28 mouse cellular contexts compared by ENCODE assay signal in genomic region chr6:52265306-52265912, GRCm38 (mm10). TPM values are rescaled to one million over a fixed set of nuclear protein-coding genes. Genes with fewer than 3 reads are reported as not detected.
DNase-seq lines count a peak whose midpoint lies in the region; ATAC-seq lines count a peak whose summit lies in the region.
"Had no signal": no experiment of that assay in that cellular context is flagged by ENCODE, and none has a peak within 500 bp of the region (broad histone marks: within the 10 kb centered on the region; RNA-seq: fewer than 3 reads in every experiment).

No protein-coding gene starts in this region.

- no peak overlapping the region for H3K4me3 ChIP-seq in forebrain, embryonic 10.5 days
- H3K4me3 ChIP-seq in forebrain, embryonic 12.5 days (replicated peaks): no peak overlapping the region
- H3K4me3 ChIP-seq in midbrain, embryonic 10.5 days: no peak overlapping the region
- no peak overlapping the region for H3K4me3 ChIP-seq in midbrain, embryonic 15.5 days
- peak overlapping the region; percentile 22 for H3K4me3 ChIP-seq in limb, embryonic 15.5 days
- H3K4me3 ChIP-seq: forebrain, embryonic 15.5 days; gastrocnemius, adult 2 months; liver, embryonic 12.5 days; megakaryocyte, embryonic 14.5 days had no signal

- intact Hi-C loops in left cerebral cortex, postnatal 4 days (cut with DNase I): no loop called here

- H3K9ac ChIP-seq in forebrain, embryonic 12.5 days: no peak overlapping the region
- no peak overlapping the region for H3K9ac ChIP-seq in midbrain, embryonic 15.5 days
- H3K9ac ChIP-seq in limb, embryonic 15.5 days: 0 out of 2 replicates have a peak overlapping the region, but pooled peaks have one; percentile 4
- H3K9ac ChIP-seq: forebrain, embryonic 15.5 days; liver, embryonic 12.5 days had no signal

- H3K27ac ChIP-seq in forebrain, embryonic 10.5 days: no peak overlapping the region
- H3K27ac ChIP-seq in forebrain, embryonic 12.5 days: no peak overlapping the region
- no peak overlapping the region for H3K27ac ChIP-seq in midbrain, embryonic 10.5 days (replicated peaks)
- H3K27ac ChIP-seq in midbrain, embryonic 15.5 days: no peak overlapping the region
- H3K27ac ChIP-seq in limb, embryonic 15.5 days: 0 out of 2 replicates have a peak overlapping the region, but pooled peaks have one; percentile 33
- H3K27ac ChIP-seq: forebrain, embryonic 15.5 days; gastrocnemius, adult 2 months; liver, embryonic 12.5 days had no signal

- H3K4me2 ChIP-seq in forebrain, embryonic 12.5 days: no peak overlapping the region
- H3K4me2 ChIP-seq in midbrain, embryonic 15.5 days: no peak overlapping the region
- H3K4me2 ChIP-seq in limb, embryonic 15.5 days: peak overlapping the region; percentile 42
- H3K4me2 ChIP-seq: forebrain, embryonic 15.5 days; liver, embryonic 12.5 days had no signal

- H3K9me3 ChIP-seq in forebrain, embryonic 10.5 days: no peaks in the 10 kb centered on the region
- no peaks in the 10 kb centered on the region for H3K9me3 ChIP-seq in forebrain, embryonic 12.5 days
- no peaks in the 10 kb centered on the region for H3K9me3 ChIP-seq in midbrain, embryonic 10.5 days (replicated peaks)
- H3K9me3 ChIP-seq in midbrain, embryonic 15.5 days: no peaks in the 10 kb centered on the region
- no peaks in the 10 kb centered on the region for H3K9me3 ChIP-seq in limb, embryonic 15.5 days
- H3K9me3 ChIP-seq: forebrain, embryonic 15.5 days; liver, embryonic 12.5 days had no signal

- peaks cover 7% of the 10 kb centered on the region for H3K4me1 ChIP-seq in forebrain, embryonic 10.5 days
- H3K4me1 ChIP-seq in forebrain, embryonic 12.5 days: peaks cover 6% of the 10 kb centered on the region
- peaks cover 8% of the 10 kb centered on the region for H3K4me1 ChIP-seq in midbrain, embryonic 10.5 days
- peaks cover 4% of the 10 kb centered on the region for H3K4me1 ChIP-seq in midbrain, embryonic 15.5 days
- H3K4me1 ChIP-seq in limb, embryonic 15.5 days: peaks cover 30% of the 10 kb centered on the region

- peak; percentile 44 for DNase-seq in forebrain, embryonic 10.5 days (ENCODE audit: extremely low spot score, low spot score)
- DNase-seq in midbrain, embryonic 10.5 days (ENCODE audit: low spot score): peak; percentile 51
- peak; percentile 26 for DNase-seq in hindlimb bud, embryonic 11.5 days (ENCODE audit: extremely low spot score, low read depth, low spot score)
- DNase-seq in left cerebral cortex, postnatal 4 days: no peak
- no peak for DNase-seq in gastrocnemius, postnatal 10 days
- DNase-seq: adrenal gland, postnatal 14 days; cerebellum, adult 9-11 months; gastrocnemius, adult 2 months; heart, adult 18-20 months; lung, adult 2 months; spleen, adult 18-20 months; thymus, postnatal 36 days had no signal

- WGBS in forebrain, embryonic 10.5 days: 1% methylated on average over 18 of the region's 18 CpGs
- 2% methylated on average over 18 of the region's 18 CpGs for WGBS in forebrain, embryonic 12.5 days
- WGBS in midbrain, embryonic 10.5 days: 2% methylated on average over 18 of the region's 18 CpGs
- WGBS in midbrain, embryonic 15.5 days: under 1% methylated on average over 18 of the region's 18 CpGs
- WGBS in limb, embryonic 15.5 days: 4% methylated on average over 18 of the region's 18 CpGs

- no peaks in the 10 kb centered on the region for H3K36me3 ChIP-seq in forebrain, embryonic 10.5 days (replicated peaks)
- H3K36me3 ChIP-seq in forebrain, embryonic 12.5 days (replicated peaks): no peaks in the 10 kb centered on the region
- H3K36me3 ChIP-seq in midbrain, embryonic 10.5 days: no peaks in the 10 kb centered on the region
- no peaks in the 10 kb centered on the region for H3K36me3 ChIP-seq in midbrain, embryonic 15.5 days (replicated peaks)
- H3K36me3 ChIP-seq in limb, embryonic 15.5 days: no peaks in the 10 kb centered on the region
- H3K36me3 ChIP-seq: forebrain, embryonic 15.5 days; liver, embryonic 12.5 days had no signal

- peaks cover 100% of the 10 kb centered on the region for H3K27me3 ChIP-seq in forebrain, embryonic 10.5 days (ENCODE audit: poor library complexity, severe bottlenecking)
- peaks cover 96% of the 10 kb centered on the region for H3K27me3 ChIP-seq in forebrain, embryonic 12.5 days
- peaks cover 100% of the 10 kb centered on the region for H3K27me3 ChIP-seq in midbrain, embryonic 10.5 days (ENCODE audit: low read depth, poor library complexity, severe bottlenecking)
- H3K27me3 ChIP-seq in midbrain, embryonic 15.5 days (replicated peaks): peaks cover 94% of the 10 kb centered on the region
- peaks cover 71% of the 10 kb centered on the region for H3K27me3 ChIP-seq in limb, embryonic 15.5 days

- ATAC-seq in forebrain, embryonic 12.5 days (ENCODE audit: low FRiP score): no peak
- ATAC-seq in midbrain, embryonic 15.5 days (replicated peaks): no peak
- ATAC-seq in limb, embryonic 15.5 days (ENCODE audit: insufficient number of reproducible peaks, low FRiP score, low TSS enrichment, low read depth): no peak
- ATAC-seq: forebrain, embryonic 15.5 days; intestine, embryonic 16.5 days; liver, embryonic 12.5 days had no signal

RNA-seq across cellular contexts. Expression of gene Hoxa13, which starts 4.7 kb away (rescaled TPM):
- polyA plus RNA-seq in forebrain, embryonic 10.5 days (2016; fragmentation: Nextera tagmentation; extraction: Ambion mirVana): not detected in 2 replicates
- polyA plus RNA-seq in forebrain, embryonic 12.5 days (2016; fragmentation: Nextera tagmentation; extraction: Ambion mirVana): not detected in 2 replicates
- polyA plus RNA-seq in midbrain, embryonic 10.5 days (2016; fragmentation: Nextera tagmentation; extraction: Ambion mirVana): not detected in 2 replicates
- polyA plus RNA-seq in midbrain, embryonic 15.5 days (2015; fragmentation: Nextera tagmentation; extraction: Ambion mirVana): not detected in 2 replicates
- 11.0 and 17.4 TPM in 2 replicates for polyA plus RNA-seq in limb, embryonic 15.5 days (2015; fragmentation: Nextera tagmentation; extraction: Ambion mirVana)
- not detected for total RNA-seq in left cerebral cortex, postnatal 4 days (2021)
- 1 to 10 TPM; 1.3 to 1.6 TPM for total RNA-seq in gastrocnemius, postnatal 10 days (2021)
- total RNA-seq: adrenal gland, postnatal 14 days; heart, adult 18-20 months; hematopoietic stem cell, adult 5-6 weeks; layer of hippocampus, postnatal 10 days; MEL had no signal
- polyA plus RNA-seq: brain, embryonic 14.5 days; forebrain, embryonic 15.5 days; heart, embryonic 16.5 days; kidney, embryonic 14.5 days; liver, embryonic 12.5 days; lung, adult 2 months; neural tube, embryonic 14.5 days; stomach, embryonic 14.5 days had no signal

RNA-seq across cellular contexts. Expression of gene Hoxa11, which starts 19.8 kb away (rescaled TPM):
- not detected in 2 replicates for polyA plus RNA-seq in forebrain, embryonic 10.5 days (2016; fragmentation: Nextera tagmentation; extraction: Ambion mirVana)
- not detected in 2 replicates for polyA plus RNA-seq in forebrain, embryonic 12.5 days (2016; fragmentation: Nextera tagmentation; extraction: Ambion mirVana)
- polyA plus RNA-seq in midbrain, embryonic 10.5 days (2016; fragmentation: Nextera tagmentation; extraction: Ambion mirVana): not detected in 2 replicates
- 0.13 TPM in 1 of 2 replicates, not detected in the other for polyA plus RNA-seq in midbrain, embryonic 15.5 days (2015; fragmentation: Nextera tagmentation; extraction: Ambion mirVana)
- polyA plus RNA-seq in limb, embryonic 15.5 days (2015; fragmentation: Nextera tagmentation; extraction: Ambion mirVana): 23.3 and 33.4 TPM in 2 replicates
- total RNA-seq in left cerebral cortex, postnatal 4 days (2021): not detected
- 1 to 10 TPM; 4.4 to 5.6 TPM for total RNA-seq in gastrocnemius, postnatal 10 days (2021)
- total RNA-seq: adrenal gland, postnatal 14 days; CH12.LX; heart, adult 18-20 months; hematopoietic stem cell, adult 5-6 weeks; layer of hippocampus, postnatal 10 days; MEL had no signal
- polyA plus RNA-seq: brain, embryonic 14.5 days; forebrain, embryonic 15.5 days; heart, embryonic 16.5 days; liver, embryonic 12.5 days; lung, adult 2 months; stomach, embryonic 14.5 days had no signal

RNA-seq across cellular contexts. Expression of gene Hoxa10, which starts 24.8 kb away (rescaled TPM):
- polyA plus RNA-seq in forebrain, embryonic 10.5 days (2016; fragmentation: Nextera tagmentation; extraction: Ambion mirVana): not detected in 2 replicates
- polyA plus RNA-seq in forebrain, embryonic 12.5 days (2016; fragmentation: Nextera tagmentation; extraction: Ambion mirVana): not detected in 2 replicates
- 0.06 TPM in 1 of 2 replicates, not detected in the other for polyA plus RNA-seq in midbrain, embryonic 10.5 days (2016; fragmentation: Nextera tagmentation; extraction: Ambion mirVana)
- 0.15 TPM in 1 of 2 replicates, not detected in the other for polyA plus RNA-seq in midbrain, embryonic 15.5 days (2015; fragmentation: Nextera tagmentation; extraction: Ambion mirVana)
- polyA plus RNA-seq in limb, embryonic 15.5 days (2015; fragmentation: Nextera tagmentation; extraction: Ambion mirVana): 86.8 and 108 TPM in 2 replicates
- total RNA-seq in left cerebral cortex, postnatal 4 days (2021): not detected
- total RNA-seq in gastrocnemius, postnatal 10 days (2021): 10 to 100 TPM; 30.2 to 30.8 TPM
- total RNA-seq: heart, adult 18-20 months; layer of hippocampus, postnatal 10 days; MEL had no signal
- polyA plus RNA-seq: forebrain, embryonic 15.5 days; heart, embryonic 16.5 days; lung, adult 2 months; stomach, embryonic 14.5 days had no signal

RNA-seq across cellular contexts. Expression of gene Hoxa9, which starts 34.5 kb away (rescaled TPM):
- polyA plus RNA-seq in forebrain, embryonic 10.5 days (2016; fragmentation: Nextera tagmentation; extraction: Ambion mirVana): not detected in 2 replicates
- not detected in 2 replicates for polyA plus RNA-seq in forebrain, embryonic 12.5 days (2016; fragmentation: Nextera tagmentation; extraction: Ambion mirVana)
- polyA plus RNA-seq in midbrain, embryonic 10.5 days (2016; fragmentation: Nextera tagmentation; extraction: Ambion mirVana): not detected in 2 replicates
- not detected in 2 replicates for polyA plus RNA-seq in midbrain, embryonic 15.5 days (2015; fragmentation: Nextera tagmentation; extraction: Ambion mirVana)
- polyA plus RNA-seq in limb, embryonic 15.5 days (2015; fragmentation: Nextera tagmentation; extraction: Ambion mirVana): 30.8 and 34.0 TPM in 2 replicates
- not detected for total RNA-seq in left cerebral cortex, postnatal 4 days (2021)
- total RNA-seq in gastrocnemius, postnatal 10 days (2021): 10 to 100 TPM in 1 of 2 experiments, 1 to 10 TPM in 1; 7.8 to 11.2 TPM
- total RNA-seq: heart, adult 18-20 months; layer of hippocampus, postnatal 10 days; MEL had no signal
- polyA plus RNA-seq: brain, embryonic 14.5 days; forebrain, embryonic 15.5 days; lung, adult 2 months had no signal

RNA-seq across cellular contexts. Expression of gene Hoxa7, which starts 43.8 kb away (rescaled TPM):
- not detected in 2 replicates for polyA plus RNA-seq in forebrain, embryonic 10.5 days (2016; fragmentation: Nextera tagmentation; extraction: Ambion mirVana)
- not detected in 2 replicates for polyA plus RNA-seq in forebrain, embryonic 12.5 days (2016; fragmentation: Nextera tagmentation; extraction: Ambion mirVana)
- polyA plus RNA-seq in midbrain, embryonic 10.5 days (2016; fragmentation: Nextera tagmentation; extraction: Ambion mirVana): not detected in 2 replicates
- polyA plus RNA-seq in midbrain, embryonic 15.5 days (2015; fragmentation: Nextera tagmentation; extraction: Ambion mirVana): not detected in 2 replicates
- polyA plus RNA-seq in limb, embryonic 15.5 days (2015; fragmentation: Nextera tagmentation; extraction: Ambion mirVana): 12.0 and 12.9 TPM in 2 replicates
- not detected for total RNA-seq in left cerebral cortex, postnatal 4 days (2021)
- total RNA-seq in gastrocnemius, postnatal 10 days (2021): 1 to 10 TPM; 9.4 to 9.7 TPM
- total RNA-seq: layer of hippocampus, postnatal 10 days; MEL had no signal
- polyA plus RNA-seq: forebrain, embryonic 15.5 days had no signal

Comparison
In these comparisons a context has a peak if more than half of its experiments do, and no peak if none do; other contexts are left out.
1. DNase-seq: peak in forebrain, embryonic 10.5 days (single experiment), midbrain, embryonic 10.5 days (single experiment) and hindlimb bud, embryonic 11.5 days (single experiment); none in left cerebral cortex, postnatal 4 days (single experiment) and gastrocnemius, postnatal 10 days (single experiment).
2. RNA of gene Hoxa13, which starts 4.7 kb away (polyA plus RNA-seq): 11.0 to 17.4 TPM in limb, embryonic 15.5 days; not detected in forebrain, embryonic 10.5 days, not detected in forebrain, embryonic 12.5 days, not detected in midbrain, embryonic 10.5 days and not detected in midbrain, embryonic 15.5 days; every median in the first group is over 10 times any median in the second.
3. RNA of gene Hoxa11, which starts 19.8 kb away (polyA plus RNA-seq): 23.3 to 33.4 TPM in limb, embryonic 15.5 days; 0.13 TPM in midbrain, embryonic 15.5 days, not detected in forebrain, embryonic 10.5 days, not detected in forebrain, embryonic 12.5 days and not detected in midbrain, embryonic 10.5 days; every median in the first group is over 10 times any median in the second.
4. RNA of gene Hoxa10, which starts 24.8 kb away (polyA plus RNA-seq): 86.8 to 108 TPM in limb, embryonic 15.5 days; 0.15 TPM in midbrain, embryonic 15.5 days, 0.06 TPM in midbrain, embryonic 10.5 days, not detected in forebrain, embryonic 10.5 days and not detected in forebrain, embryonic 12.5 days; every median in the first group is over 10 times any median in the second.